Mouse (Mus musculus) ES-Bruce4 (cell line): ENCODE measurements at regions not wholly inside any gene's neighbourhood (a gene's known extent, or its start where the extent isn't known, plus 50 kb on each side); places are given as distances from the start of the nearest gene placed in this dataset.

Source experiments
- CTCF ChIP-seq: IDR thresholded peaks from one replicate; pipeline ENCODE4 v1.8.1; 2011; ENCODE audit warnings: low read depth, low read length
- EP300 ChIP-seq: IDR thresholded peaks from 2 replicates; pipeline ENCODE4 v1.6.1; 2011; ENCODE audit warnings: low read depth, low read length; ENCODE audit not compliant: insufficient read depth
- POLR2A ChIP-seq: IDR thresholded peaks from one replicate; pipeline ENCODE4 v1.8.1; 2011; ENCODE audit warnings: low read length; ENCODE audit not compliant: insufficient read depth

- TF ChIP-seq CTCF (no peak), POLR2A (no peak), EP300 (no peak)
These were observed 98.4 kb upstream of the 4930412O13Rik start for GRCm38 (mm10) chr2:9782698-9783097.
